Mouse (Mus musculus) layer of hippocampus, adult 9-11 months (tissue): ENCODE data around the gene Shbg.
A peak's percentile ranks its signal among the peaks of the same experiment; 100 is the strongest.

Source experiments
- DNase-seq: peaks from one replicate; pipeline ENCODE4 v3.0.0; 2022

Shbg gene

DNA sequence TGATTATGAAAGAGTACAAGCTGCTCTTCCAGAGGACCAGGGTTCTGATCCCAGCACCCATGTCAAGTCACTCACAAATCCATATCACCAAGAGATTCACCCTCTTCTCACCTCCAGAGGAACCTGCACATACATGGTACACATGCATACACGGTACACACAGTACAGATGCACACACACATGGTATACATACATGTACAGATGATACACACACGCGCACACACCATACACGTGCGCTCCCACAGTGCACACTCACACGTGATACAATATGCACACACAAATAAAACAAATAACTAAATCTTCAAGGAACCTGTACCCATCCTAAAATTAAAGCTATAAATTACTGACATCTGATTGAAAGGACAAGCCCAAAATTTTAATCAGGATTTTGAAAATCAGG lies 22.9 kb downstream of the Shbg start:
- DNase-seq = no peak

GRCm38 (mm10) chr11:69592799-69593198 lies 24.9 kb downstream of the Shbg start:
- DNase-seq = no peak

DNA sequence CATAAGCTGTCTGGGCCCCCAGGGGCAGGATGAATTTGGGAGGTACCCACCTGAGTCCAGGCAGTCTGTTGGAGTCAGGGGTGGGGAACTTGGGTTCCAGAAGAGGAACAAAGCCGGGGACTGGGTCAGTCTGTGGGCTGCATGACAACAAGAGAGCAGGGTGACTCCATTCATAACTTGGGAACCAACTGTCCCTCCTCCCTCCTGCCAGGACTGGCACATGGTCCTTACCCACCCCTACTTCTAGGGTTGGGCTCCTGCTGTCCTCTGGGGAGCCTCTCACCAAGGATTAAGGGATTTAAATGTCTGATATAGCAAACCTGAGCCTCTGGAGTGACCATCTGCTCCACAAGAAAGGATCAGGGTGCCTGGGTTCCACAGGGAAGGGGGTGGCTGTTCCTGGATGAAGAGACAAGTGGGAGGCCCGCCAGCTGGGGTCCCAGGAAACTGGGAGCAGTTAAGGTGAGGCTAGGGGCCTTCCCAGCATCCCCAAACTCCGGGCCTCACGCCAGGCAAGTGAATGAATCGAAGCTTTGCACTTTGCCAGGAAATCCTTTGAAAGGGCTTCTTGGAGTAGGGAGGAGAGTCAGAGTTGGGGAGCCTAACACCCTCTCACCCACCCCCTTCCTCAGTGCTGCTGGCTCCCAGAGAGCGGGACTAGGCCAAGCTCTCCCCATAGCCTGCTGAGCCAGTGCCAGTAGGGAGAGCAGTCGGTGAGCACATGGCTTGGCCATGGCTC lies 25.6 kb downstream of the Shbg start:
- DNase-seq = peak; percentile 79

DNA sequence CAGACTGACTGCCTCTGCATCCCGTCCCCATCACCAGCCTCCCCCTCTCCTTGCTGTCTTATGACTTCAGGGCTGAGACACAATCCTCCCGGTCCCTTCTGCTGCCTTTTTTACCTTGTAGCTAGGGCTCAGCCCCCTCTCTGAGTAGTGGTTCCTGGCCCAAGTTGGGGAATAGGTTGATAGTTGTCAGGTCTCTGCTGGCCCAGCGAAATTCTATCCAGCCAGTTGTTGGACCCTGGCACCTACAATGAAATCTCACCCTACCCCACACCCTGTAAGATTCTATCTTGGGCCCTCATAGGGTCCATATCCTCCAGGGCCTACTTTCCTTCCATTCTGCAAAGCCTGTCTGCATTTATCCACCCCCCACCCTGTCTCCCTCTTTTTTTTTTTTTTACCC lies 26.3 kb downstream of the Shbg start:
- DNase-seq = no peak

- no peak for DNase-seq
These were observed 27.1 kb downstream of the Shbg start for GRCm38 (mm10) chr11:69590622-69591021.

DNA sequence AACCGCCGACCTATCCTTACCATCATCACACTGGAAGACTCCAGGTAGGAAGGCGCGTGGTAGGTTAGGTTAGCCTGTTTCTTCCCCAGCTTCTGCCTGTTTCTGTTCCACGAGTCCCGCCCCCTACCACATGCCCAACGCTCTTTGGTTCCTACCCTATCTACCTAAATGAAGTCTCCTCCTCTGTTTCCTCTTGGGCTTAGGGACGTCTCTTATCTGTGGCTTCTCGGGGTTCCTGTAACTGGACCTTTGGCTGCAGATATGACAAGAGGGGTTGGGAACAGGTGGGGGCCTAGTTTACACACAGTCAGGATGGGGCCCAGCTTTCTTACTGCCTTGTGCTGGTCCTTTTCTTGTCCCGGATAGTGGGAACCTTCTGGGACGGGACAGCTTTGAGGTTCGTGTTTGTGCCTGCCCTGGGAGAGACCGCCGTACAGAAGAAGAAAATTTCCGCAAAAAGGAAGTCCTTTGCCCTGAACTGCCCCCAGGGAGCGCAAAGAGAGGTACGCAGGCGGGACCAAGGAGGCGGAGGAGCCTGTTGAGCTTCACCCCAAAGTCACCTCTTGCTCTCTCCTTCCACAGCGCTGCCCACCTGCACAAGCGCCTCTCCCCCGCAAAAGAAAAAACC lies 28.4 kb downstream of the Shbg start:
- no peak for DNase-seq

GRCm38 (mm10) chr11:69585718-69586325 lies 31.9 kb downstream of the Shbg start:
- DNase-seq = no peak

GRCm38 (mm10) chr11:69584937-69585336 lies 32.8 kb downstream of the Shbg start:
- DNase-seq = no peak

GRCm38 (mm10) chr11:69584008-69584407 lies 33.7 kb downstream of the Shbg start:
- DNase-seq = no peak

DNA sequence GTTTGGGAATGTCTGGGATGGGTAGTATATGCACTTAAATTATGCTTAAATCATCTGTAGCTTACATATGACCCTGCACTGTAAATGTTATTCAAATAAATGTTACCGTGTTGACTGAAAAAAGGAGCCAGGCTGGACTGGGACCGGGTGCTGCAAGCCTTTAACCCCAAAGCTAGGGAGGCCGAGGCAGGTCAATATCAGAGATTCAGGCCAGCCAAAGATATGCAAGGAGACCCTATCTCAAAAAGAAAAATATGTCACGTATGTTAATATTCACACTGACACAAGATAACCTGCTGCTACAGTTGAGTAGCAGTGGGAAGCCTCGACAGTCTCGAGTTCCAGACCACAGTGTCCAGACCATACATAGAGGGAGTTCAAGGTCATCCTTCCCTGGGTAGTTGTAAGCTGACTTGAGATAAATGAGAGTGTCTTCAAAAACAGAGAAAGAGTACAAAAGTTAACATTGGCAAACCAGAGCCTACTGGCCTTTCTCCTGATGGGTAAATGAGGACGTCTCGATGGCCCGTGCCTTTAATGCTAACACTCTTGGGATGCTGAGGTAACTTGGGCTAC lies 35.4 kb downstream of the Shbg start:
- no peak for DNase-seq

GRCm38 (mm10) chr11:69581814-69582213 lies 35.9 kb downstream of the Shbg start:
- DNase-seq = no peak

DNA sequence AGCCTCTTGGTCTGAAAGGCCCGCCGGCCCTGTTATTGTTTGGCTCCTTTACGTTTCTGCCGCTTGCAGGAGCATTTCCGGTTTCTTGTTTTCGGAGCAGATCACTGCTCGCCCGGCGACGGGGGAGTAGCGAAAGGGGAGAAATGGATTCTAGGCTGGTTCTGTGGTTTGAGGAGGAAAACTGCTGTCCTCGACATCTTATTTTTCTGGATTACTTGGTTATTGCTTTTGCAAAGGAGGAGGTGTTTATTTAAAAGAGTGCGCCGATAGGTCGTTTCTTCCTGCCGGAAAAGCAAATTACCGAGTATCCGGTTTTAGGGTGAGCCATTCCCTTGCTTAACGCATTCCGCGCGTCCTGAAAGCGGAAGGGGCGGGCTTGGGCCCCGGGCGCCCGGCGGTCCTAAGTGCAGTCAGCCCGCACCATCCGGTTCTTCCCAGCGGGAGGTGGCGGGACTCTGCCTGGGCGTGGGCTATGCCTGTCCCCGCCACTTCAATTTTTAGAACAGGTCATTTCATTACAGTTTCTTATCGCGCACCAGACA lies 36.5 kb downstream of the Shbg start:
- peak; percentile 90 for DNase-seq

GRCm38 (mm10) chr11:69580572-69581146 lies 37.0 kb downstream of the Shbg start:
- no peak for DNase-seq

DNA sequence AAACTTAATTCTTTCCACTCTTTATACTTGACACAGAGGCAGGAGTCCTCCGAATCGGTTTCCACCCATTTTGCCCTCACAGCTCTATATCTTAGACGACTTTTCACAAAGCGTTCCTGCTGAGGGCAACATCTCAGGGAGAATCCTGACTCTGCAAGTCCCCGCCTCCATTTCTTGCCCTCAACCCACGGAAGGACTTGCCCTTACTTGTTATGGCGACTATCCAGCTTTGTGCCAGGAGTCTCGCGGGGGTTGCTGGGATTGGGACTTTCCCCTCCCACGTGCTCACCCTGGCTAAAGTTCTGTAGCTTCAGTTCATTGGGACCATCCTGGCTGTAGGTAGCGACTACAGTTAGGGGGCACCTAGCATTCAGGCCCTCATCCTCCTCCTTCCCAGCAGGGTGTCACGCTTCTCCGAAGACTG lies 37.6 kb downstream of the Shbg start, which contains the start of the genes Wrap53 and Trp53:
Gene Wrap53, minus strand, starts transcription at position 165 of the 424 bp plus-strand sequence.
Gene Trp53, plus strand, starts transcription at position 269 of the 424 bp plus-strand sequence.
- peak; percentile 94 for DNase-seq

- peak; percentile 97 for DNase-seq
These were observed 38.3 kb downstream of the Shbg start for GRCm38 (mm10) chr11:69579128-69580017.

DNA sequence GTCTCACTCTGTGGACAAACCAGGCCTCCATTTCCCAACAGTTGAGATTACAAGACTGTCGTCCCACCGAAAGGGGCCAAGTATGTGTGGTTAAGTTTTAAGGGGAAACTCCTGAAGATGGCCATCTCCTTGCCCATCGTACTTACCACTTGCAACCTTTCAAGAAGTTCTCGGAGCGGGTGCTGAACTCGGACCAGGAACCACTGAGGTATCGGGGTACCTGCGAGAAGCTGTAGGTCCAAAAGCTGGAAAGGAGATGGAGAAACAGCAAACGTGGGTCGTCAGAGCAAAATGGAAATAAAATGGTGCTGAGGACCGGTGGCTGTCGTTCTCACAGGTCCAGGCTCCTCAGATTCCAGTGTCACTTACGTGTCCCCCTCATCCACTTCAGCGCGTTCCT lies 39.4 kb downstream of the Shbg start:
- no peak for DNase-seq

GRCm38 (mm10) chr11:69576307-69576706 lies 41.4 kb downstream of the Shbg start:
- DNase-seq = no peak

GRCm38 (mm10) chr11:69575220-69575619 lies 42.5 kb downstream of the Shbg start:
- no peak for DNase-seq

GRCm38 (mm10) chr11:69565131-69565530 lies 52.6 kb downstream of the Shbg start:
- DNase-seq = no peak
